Mouse (Mus musculus): Measurements from ENCODE around the gene Bcl9. TPM values are rescaled to one million over a fixed set of nuclear protein-coding genes. Genes with fewer than 3 reads are reported as not detected.

The Bcl9 gene
- total and polyA plus RNA-seq, 3 experiments: 1.1 to 13.5 (median 3.3) TPM

DNA sequence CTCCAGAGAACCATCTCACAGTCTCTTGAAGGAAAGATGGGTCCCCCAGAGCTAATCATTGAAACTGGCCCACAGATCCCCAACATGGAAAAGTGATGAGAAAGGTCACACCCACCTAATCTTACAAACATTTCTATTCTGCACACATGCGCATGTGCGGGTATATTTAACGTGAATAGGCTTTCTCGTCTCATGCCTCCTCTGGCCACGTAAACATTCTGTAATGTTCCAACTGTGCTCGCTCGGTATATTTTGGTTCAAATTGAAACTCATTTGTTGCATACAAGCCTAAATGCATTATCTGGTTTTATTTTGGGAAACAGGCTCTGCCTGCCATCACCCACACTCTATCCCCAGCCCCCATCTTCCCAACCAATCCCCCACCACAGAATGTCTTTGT lies 16.3 kb downstream of the Bcl9 start:
- in situ Hi-C loops (cut with MboI; ENCODE audit: low pct_ligation_motif_present, low pct_unique_long_range_greater_than_20kb, low sequenced_read_pairs): no loop called here
- no peak overlapping the region for H3K4me2 ChIP-seq (ENCODE audit: insufficient read depth, low read depth, poor library complexity, severe bottlenecking)
- H3K9ac ChIP-seq (ENCODE audit: insufficient read depth, low read depth): no peak overlapping the region
- no peaks in the 10 kb centered on the region for H3K79me2 ChIP-seq (replicated peaks; ENCODE audit: control insufficient read depth, extremely low read depth, insufficient read depth, poor library complexity, severe bottlenecking)
- dilution Hi-C loops (cut with MboI; ENCODE audit: extremely low pct_ligation_motif_present, extremely low pct_unique_long_range_greater_than_20kb, low sequenced_read_pairs): no loop called here
- H3K27ac ChIP-seq (ENCODE audit: insufficient read depth, low read depth): no peak overlapping the region
- no peaks in the 10 kb centered on the region for H3K9me3 ChIP-seq (replicated peaks; ENCODE audit: low read length)
- H3K27me3 ChIP-seq (replicated peaks): no peaks in the 10 kb centered on the region
- no peak for DNase-seq (ENCODE audit: extremely low read depth)
- no peaks in the 10 kb centered on the region for H3K36me3 ChIP-seq (replicated peaks in 1 of 2; ENCODE audit: control insufficient read depth in 1 of 2, insufficient read depth in 1 of 2, low read length in 1 of 2)
- TF ChIP-seq KAT2A (IDR thresholded peaks at IDR 0.05; ENCODE audit: insufficient replicate concordance, low read length) (no peak), NELFE (IDR thresholded peaks at IDR 0.05; ENCODE audit: low read depth, low read length) (no peak), ZC3H11A (IDR thresholded peaks at IDR 0.05; ENCODE audit: low read depth, low read length) (no peak), UBTF (IDR thresholded peaks at IDR 0.05; ENCODE audit: low read depth, low read length) (no peak), TCF12 (IDR thresholded peaks at IDR 0.05; ENCODE audit: low read depth, low read length) (no peak), JUND (conservative IDR thresholded peaks at IDR 0.05; ENCODE audit: low read depth, low read length) (no peak), CHD2 (IDR thresholded peaks at IDR 0.05; ENCODE audit: low read length) (no peak), MAZ (IDR thresholded peaks at IDR 0.05; ENCODE audit: low read depth, low read length) (no peak), TBP (conservative IDR thresholded peaks at IDR 0.05; ENCODE audit: low read depth, low read length) (no peak), MAX (IDR thresholded peaks at IDR 0.05; ENCODE audit: low read length) (no peak), ELF1 (IDR thresholded peaks at IDR 0.05; ENCODE audit: low read depth, low read length) (no peak), EP300 (IDR thresholded peaks at IDR 0.05; ENCODE audit: low read length) (no peak), JUN (IDR thresholded peaks at IDR 0.05; ENCODE audit: insufficient read depth, low read depth, low read length) (no peak), SIN3A (IDR thresholded peaks at IDR 0.05; ENCODE audit: low read length) (no peak), E2F4 (IDR thresholded peaks at IDR 0.05; ENCODE audit: insufficient replicate concordance, low read depth, low read length) (no peak), ZMIZ1 (IDR thresholded peaks at IDR 0.05; ENCODE audit: low read depth, low read length) (no peak), USF2 (conservative IDR thresholded peaks at IDR 0.05; ENCODE audit: low read depth, low read length) (no peak)
- no peaks in the 10 kb centered on the region for H3K4me1 ChIP-seq (ENCODE audit: control insufficient read depth in 1 of 2, insufficient read depth in 2 of 2)
- no peak overlapping the region for H3K4me3 ChIP-seq (replicated peaks in 1 of 3; ENCODE audit: low read depth in 2 of 3, low read length in 2 of 3, poor library complexity in 1 of 3)

- Histone ChIP-seq H3K9ac (ENCODE audit: insufficient read depth, low read depth) (no peak overlapping the region), H3K4me3 (replicated peaks in 1 of 3; ENCODE audit: low read depth in 2 of 3, low read length in 2 of 3, poor library complexity in 1 of 3) (no peak overlapping the region), H3K27me3 (replicated peaks) (no peaks in the 10 kb centered on the region), H3K79me2 (replicated peaks; ENCODE audit: control insufficient read depth, extremely low read depth, insufficient read depth, poor library complexity, severe bottlenecking) (no peaks in the 10 kb centered on the region), H3K36me3 (replicated peaks in 1 of 2; ENCODE audit: control insufficient read depth in 1 of 2, insufficient read depth in 1 of 2, low read length in 1 of 2) (no peaks in the 10 kb centered on the region), H3K4me1 (ENCODE audit: control insufficient read depth in 1 of 2, insufficient read depth in 2 of 2) (no peaks in the 10 kb centered on the region), H3K4me2 (ENCODE audit: insufficient read depth, low read depth, poor library complexity, severe bottlenecking) (no peak overlapping the region), H3K27ac (ENCODE audit: insufficient read depth, low read depth) (no peak overlapping the region), H3K9me3 (replicated peaks; ENCODE audit: low read length) (no peaks in the 10 kb centered on the region)
- in situ Hi-C loops (cut with MboI; ENCODE audit: low pct_ligation_motif_present, low pct_unique_long_range_greater_than_20kb, low sequenced_read_pairs): no loop called here
- no peak for DNase-seq (ENCODE audit: extremely low read depth)
- TF ChIP-seq CTCF (conservative IDR thresholded peaks at IDR 0.05 in 1 of 2, IDR thresholded peaks at IDR 0.05 in 1 of 2; ENCODE audit: low read depth in 2 of 2, low read length in 2 of 2) (no peak), EP300 (IDR thresholded peaks at IDR 0.05; ENCODE audit: low read length) (no peak), ELF1 (IDR thresholded peaks at IDR 0.05; ENCODE audit: low read depth, low read length) (no peak), E2F4 (IDR thresholded peaks at IDR 0.05; ENCODE audit: insufficient replicate concordance, low read depth, low read length) (no peak), MAX (IDR thresholded peaks at IDR 0.05; ENCODE audit: low read length) (no peak), TBP (conservative IDR thresholded peaks at IDR 0.05; ENCODE audit: low read depth, low read length) (no peak), POLR2AphosphoS2 (IDR thresholded peaks at IDR 0.05; ENCODE audit: low read depth, low read length) (no peak), HCFC1 (IDR thresholded peaks at IDR 0.05; ENCODE audit: low read depth, low read length) (no peak), PAX5 (IDR thresholded peaks at IDR 0.05; ENCODE audit: low read length) (no peak), CHD2 (IDR thresholded peaks at IDR 0.05; ENCODE audit: low read length) (no peak), ETS1 (conservative IDR thresholded peaks at IDR 0.05; ENCODE audit: low read depth, low read length) (no peak), USF2 (conservative IDR thresholded peaks at IDR 0.05; ENCODE audit: low read depth, low read length) (no peak), JUN (IDR thresholded peaks at IDR 0.05; ENCODE audit: insufficient read depth, low read depth, low read length) (no peak), RCOR1 (conservative IDR thresholded peaks at IDR 0.05; ENCODE audit: low read depth, low read length) (no peak), MEF2A (IDR thresholded peaks at IDR 0.05; ENCODE audit: borderline replicate concordance, low read depth, low read length) (no peak), BHLHE40 (IDR thresholded peaks at IDR 0.05; ENCODE audit: low read depth, low read length) (no peak)
- dilution Hi-C loops (cut with MboI; ENCODE audit: extremely low pct_ligation_motif_present, extremely low pct_unique_long_range_greater_than_20kb, low sequenced_read_pairs): no loop called here
Observed at GRCm38 (mm10) chr3:97275708-97276107, 22.0 kb downstream of the Bcl9 start.

Measured in CH12.LX (cell line).